Mouse (Mus musculus): ENCODE data around the gene Agbl2. TPM values are rescaled to one million over a fixed set of nuclear protein-coding genes. Genes with fewer than 3 reads are reported as not detected.
"Not testable (repeated sequence)": the region's sequence is repeated elsewhere in the genome, so short reads cannot be mapped to it uniquely, and the experiment has no call there.

Gene Agbl2
- polyA plus RNA-seq, 1 experiment from 2014 or later = 1.3 TPM

DNA sequence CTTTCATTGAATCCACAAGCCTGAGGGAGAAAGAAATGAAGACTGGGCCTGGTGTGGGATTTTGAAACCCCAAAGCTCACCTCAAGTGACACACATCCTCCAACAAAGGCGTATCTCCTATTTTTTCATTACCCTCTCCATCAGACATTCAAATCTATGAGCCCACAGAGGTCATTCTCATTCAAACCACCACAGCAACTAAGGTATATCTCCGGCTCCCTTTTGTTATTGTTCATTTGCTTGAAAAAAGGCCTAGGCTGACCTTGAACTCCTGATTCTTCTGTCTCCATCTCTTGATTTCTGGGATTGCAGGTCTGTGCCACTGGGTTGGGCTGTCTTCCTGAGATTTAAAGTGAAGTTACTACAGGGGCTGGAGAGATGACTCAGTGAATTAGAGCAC is 40.5 kb downstream of the Agbl2 start:
- Histone ChIP-seq H3K9me3 (ENCODE audit: control insufficient read depth, low read length) (no peaks in the 10 kb centered on the region), H3K36me3 (ENCODE audit: control insufficient read depth, insufficient read depth, low read length) (no peaks in the 10 kb centered on the region), H3K9ac (ENCODE audit: low read depth, low read length) (no peak overlapping the region), H3K4me2 (replicated peaks; ENCODE audit: low read depth, low read length) (no peak overlapping the region), H3K4me3 (ENCODE audit: low read depth, low read length) (no peak overlapping the region), H3K27me3 (ENCODE audit: control insufficient read depth, insufficient read depth, low read length) (no peaks in the 10 kb centered on the region), H3K4me1 (replicated peaks; ENCODE audit: control insufficient read depth, insufficient read depth, low read length) (no peaks in the 10 kb centered on the region), H3K27ac (ENCODE audit: low read depth, low read length) (no peak overlapping the region)
- DNase-seq (ENCODE audit: low spot score) (no peak), ATAC-seq (ENCODE audit: low FRiP score) (no peak)
- WGBS = 89% methylated on average over 2 of the region's 2 CpGs

DNA sequence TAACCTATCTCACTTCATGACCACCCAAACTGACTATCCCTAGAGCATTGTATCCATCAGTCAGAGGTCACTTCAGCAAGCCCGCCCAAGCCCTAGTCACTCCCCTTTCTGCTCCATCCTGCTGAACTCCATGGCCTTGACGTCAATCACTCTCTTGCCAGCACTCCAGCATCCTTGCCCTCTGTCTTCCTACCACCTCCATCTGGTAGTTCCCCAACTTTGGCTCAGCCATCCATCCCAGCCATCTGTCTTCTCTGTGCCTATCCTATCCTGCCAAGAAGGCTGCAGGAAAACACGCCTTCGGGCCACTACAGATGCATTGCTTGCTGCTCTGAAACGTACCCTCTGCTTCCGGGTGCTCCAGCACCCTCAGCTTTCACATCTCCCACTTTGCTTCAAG is 41.3 kb downstream of the Agbl2 start:
- Histone ChIP-seq H3K27me3 (ENCODE audit: control insufficient read depth, insufficient read depth, low read length) (no peaks in the 10 kb centered on the region), H3K36me3 (ENCODE audit: control insufficient read depth, insufficient read depth, low read length) (no peaks in the 10 kb centered on the region), H3K9me3 (ENCODE audit: control insufficient read depth, low read length) (no peaks in the 10 kb centered on the region), H3K4me3 (ENCODE audit: low read depth, low read length) (no peak overlapping the region), H3K27ac (ENCODE audit: low read depth, low read length) (no peak overlapping the region), H3K4me2 (replicated peaks; ENCODE audit: low read depth, low read length) (no peak overlapping the region), H3K4me1 (replicated peaks; ENCODE audit: control insufficient read depth, insufficient read depth, low read length) (no peaks in the 10 kb centered on the region), H3K9ac (ENCODE audit: low read depth, low read length) (no peak overlapping the region)
- DNase-seq (ENCODE audit: low spot score) = no peak
- 84% methylated on average over 6 of the region's 6 CpGs for WGBS
- ATAC-seq (ENCODE audit: low FRiP score) = no peak

DNA sequence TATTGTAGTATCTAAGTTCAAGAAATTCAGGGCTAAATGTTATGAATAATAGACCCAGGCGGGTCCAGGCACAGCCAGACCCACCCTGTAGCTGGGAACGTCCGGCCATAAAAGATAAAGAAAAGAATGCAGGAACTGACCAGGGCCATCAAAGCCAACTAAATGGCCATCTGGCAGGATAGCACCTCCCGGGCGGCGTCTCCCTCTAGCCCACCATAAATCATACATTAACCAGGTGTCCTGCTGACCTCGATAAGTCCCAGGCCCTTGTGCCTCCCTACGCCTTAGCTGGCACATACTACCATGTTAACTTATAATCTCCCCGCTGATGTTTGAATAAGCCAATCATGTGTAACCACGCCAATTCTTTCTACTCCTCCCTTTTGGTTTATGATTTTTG is 42.0 kb downstream of the Agbl2 start:
- not testable (repeated sequence) for H3K4me2 ChIP-seq (replicated peaks; ENCODE audit: low read depth, low read length); H3K9ac ChIP-seq (ENCODE audit: low read depth, low read length); H3K36me3 ChIP-seq (ENCODE audit: control insufficient read depth, insufficient read depth, low read length); DNase-seq (ENCODE audit: low spot score); H3K27ac ChIP-seq (ENCODE audit: low read depth, low read length); ATAC-seq (ENCODE audit: low FRiP score); H3K4me1 ChIP-seq (replicated peaks; ENCODE audit: control insufficient read depth, insufficient read depth, low read length); H3K9me3 ChIP-seq (ENCODE audit: control insufficient read depth, low read length); H3K4me3 ChIP-seq (ENCODE audit: low read depth, low read length); H3K27me3 ChIP-seq (ENCODE audit: control insufficient read depth, insufficient read depth, low read length)
- 89% methylated on average over 10 of the region's 10 CpGs for WGBS

DNA sequence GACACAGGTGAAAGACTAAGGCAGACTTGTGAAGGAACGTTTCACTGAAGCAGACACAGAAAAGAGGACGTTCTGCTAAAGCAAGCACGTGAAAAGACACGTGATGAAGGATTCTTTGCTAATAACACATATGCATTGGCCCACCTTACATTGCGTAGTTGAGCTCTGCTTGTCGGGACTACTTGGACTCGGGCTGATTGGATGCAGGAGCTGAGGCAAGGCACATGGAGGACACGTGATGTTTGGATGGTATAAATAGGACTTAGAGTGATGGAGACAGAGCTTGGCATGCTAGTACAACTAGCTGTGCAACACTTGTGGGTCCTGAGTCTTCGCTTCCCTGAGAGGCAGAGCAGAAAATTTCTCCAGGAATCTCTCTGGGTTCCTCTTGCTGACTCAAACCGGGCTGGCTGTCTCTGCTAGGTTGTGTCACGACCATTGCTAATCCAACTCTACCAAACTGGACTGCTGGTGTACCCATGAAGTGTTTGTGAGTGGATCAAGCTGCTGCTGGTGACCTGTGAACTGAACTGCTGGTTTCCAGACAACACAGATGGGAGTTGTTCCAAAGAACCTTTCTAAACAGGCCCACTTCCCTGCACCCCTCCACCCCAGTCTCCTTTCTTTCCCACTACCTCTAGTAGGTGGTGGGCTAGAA is 43.1 kb downstream of the Agbl2 start:
- no peak overlapping the region for H3K4me2 ChIP-seq (replicated peaks; ENCODE audit: low read depth, low read length)
- no peaks in the 10 kb centered on the region for H3K27me3 ChIP-seq (ENCODE audit: control insufficient read depth, insufficient read depth, low read length)
- H3K36me3 ChIP-seq (ENCODE audit: control insufficient read depth, insufficient read depth, low read length) = no peaks in the 10 kb centered on the region
- no peak overlapping the region for H3K27ac ChIP-seq (ENCODE audit: low read depth, low read length)
- WGBS = 87% methylated on average over 11 of the region's 11 CpGs
- no peaks in the 10 kb centered on the region for H3K9me3 ChIP-seq (ENCODE audit: control insufficient read depth, low read length)
- H3K4me3 ChIP-seq (ENCODE audit: low read depth, low read length) = no peak overlapping the region
- H3K9ac ChIP-seq (ENCODE audit: low read depth, low read length) = no peak overlapping the region
- ATAC-seq (ENCODE audit: low FRiP score) = no peak
- DNase-seq (ENCODE audit: low spot score) = no peak
- H3K4me1 ChIP-seq (replicated peaks; ENCODE audit: control insufficient read depth, insufficient read depth, low read length) = no peaks in the 10 kb centered on the region

DNA sequence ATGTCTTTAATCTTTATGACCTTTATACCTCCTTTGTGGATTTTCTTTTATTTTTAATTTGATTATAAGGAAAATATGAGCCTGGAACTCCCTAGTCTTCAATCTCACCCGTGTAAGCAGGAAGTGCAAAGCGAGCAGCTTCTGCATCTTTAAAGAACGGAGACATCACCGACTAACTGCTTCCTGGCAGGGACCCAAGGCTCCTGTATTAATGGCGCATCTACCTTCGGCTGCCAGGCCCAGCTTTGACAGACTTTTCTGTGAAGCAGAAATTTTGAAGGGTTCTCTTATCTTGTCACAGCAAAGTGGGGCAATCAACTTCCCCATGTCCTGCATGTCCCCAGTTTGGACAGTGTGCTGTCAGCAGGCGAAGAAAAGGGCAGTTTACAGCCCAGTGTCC is 46.2 kb downstream of the Agbl2 start:
- H3K4me3 ChIP-seq (ENCODE audit: low read depth, low read length) = no peak overlapping the region
- ATAC-seq (ENCODE audit: low FRiP score) (no peak), DNase-seq (ENCODE audit: low spot score) (no peak)
- no peaks in the 10 kb centered on the region; the same call in 1 of the 2 replicates for H3K27me3 ChIP-seq (ENCODE audit: control insufficient read depth, insufficient read depth, low read length)
- no peaks in the 10 kb centered on the region for H3K9me3 ChIP-seq (ENCODE audit: control insufficient read depth, low read length)
- no peak overlapping the region for H3K27ac ChIP-seq (ENCODE audit: low read depth, low read length)
- no peak overlapping the region for H3K9ac ChIP-seq (ENCODE audit: low read depth, low read length)
- WGBS = 76% methylated on average over 7 of the region's 7 CpGs
- H3K4me2 ChIP-seq (replicated peaks; ENCODE audit: low read depth, low read length) = no peak overlapping the region
- H3K4me1 ChIP-seq (replicated peaks; ENCODE audit: control insufficient read depth, insufficient read depth, low read length) = no peaks in the 10 kb centered on the region
- H3K36me3 ChIP-seq (ENCODE audit: control insufficient read depth, insufficient read depth, low read length) = no peaks in the 10 kb centered on the region

DNA sequence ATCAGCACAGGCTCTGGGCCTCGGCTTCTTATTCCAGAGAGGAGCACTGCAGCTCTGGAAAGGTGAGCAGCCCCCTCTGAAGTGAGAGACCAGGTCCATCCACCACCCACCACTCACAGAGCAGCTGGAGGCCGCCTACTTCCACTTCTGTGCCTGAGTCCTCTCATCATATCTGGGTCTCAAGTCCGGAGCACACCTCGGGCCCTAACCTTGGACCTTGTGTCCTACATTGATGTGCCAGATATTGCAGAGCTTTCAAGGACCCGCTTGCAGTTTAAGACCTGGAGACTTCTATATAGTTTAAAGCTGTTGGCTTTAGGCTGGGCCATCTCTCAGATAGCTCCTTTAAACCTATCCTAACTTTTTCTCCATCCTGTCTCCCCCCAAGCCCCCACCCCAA is 51.0 kb downstream of the Agbl2 start:
- Histone ChIP-seq H3K27ac (ENCODE audit: low read depth, low read length) (no peak overlapping the region), H3K27me3 (ENCODE audit: control insufficient read depth, insufficient read depth, low read length) (no peaks in the 10 kb centered on the region; the same call in 1 of the 2 replicates), H3K4me2 (replicated peaks; ENCODE audit: low read depth, low read length) (no peak overlapping the region), H3K9ac (ENCODE audit: low read depth, low read length) (no peak overlapping the region), H3K4me3 (ENCODE audit: low read depth, low read length) (no peak overlapping the region), H3K9me3 (ENCODE audit: control insufficient read depth, low read length) (no peaks in the 10 kb centered on the region), H3K4me1 (replicated peaks; ENCODE audit: control insufficient read depth, insufficient read depth, low read length) (no peaks in the 10 kb centered on the region), H3K36me3 (ENCODE audit: control insufficient read depth, insufficient read depth, low read length) (no peaks in the 10 kb centered on the region)
- 82% methylated on average over 5 of the region's 5 CpGs for WGBS
- DNase-seq (ENCODE audit: low spot score) = no peak
- no peak for ATAC-seq (ENCODE audit: low FRiP score)

DNA sequence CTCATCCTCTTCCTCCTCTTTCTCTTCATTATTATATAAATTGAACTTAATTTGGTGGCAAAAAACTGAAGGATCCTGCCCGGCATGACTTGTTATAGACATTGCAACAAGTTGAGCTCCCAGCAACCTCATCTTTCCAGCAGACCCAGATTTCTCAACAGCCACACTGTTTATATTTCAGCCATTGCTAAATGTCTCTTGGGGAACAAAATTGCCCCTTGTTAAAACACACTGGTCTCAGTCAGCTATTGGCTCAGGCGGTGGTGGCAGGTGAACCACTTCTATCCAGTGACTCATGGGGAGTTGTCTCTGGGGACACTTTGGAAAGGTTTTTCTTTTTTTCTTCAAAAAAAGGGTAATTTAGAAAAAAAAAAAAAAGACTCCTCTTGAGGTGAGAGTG is 56.1 kb downstream of the Agbl2 start:
- Histone ChIP-seq H3K36me3 (ENCODE audit: control insufficient read depth, insufficient read depth, low read length) (no peaks in the 10 kb centered on the region), H3K9ac (ENCODE audit: low read depth, low read length) (no peak overlapping the region), H3K27ac (ENCODE audit: low read depth, low read length) (no peak overlapping the region), H3K27me3 (ENCODE audit: control insufficient read depth, insufficient read depth, low read length) (no peaks in the 10 kb centered on the region; the same call in 1 of the 2 replicates), H3K9me3 (ENCODE audit: control insufficient read depth, low read length) (no peaks in the 10 kb centered on the region), H3K4me1 (replicated peaks; ENCODE audit: control insufficient read depth, insufficient read depth, low read length) (no peaks in the 10 kb centered on the region), H3K4me2 (replicated peaks; ENCODE audit: low read depth, low read length) (no peak overlapping the region), H3K4me3 (ENCODE audit: low read depth, low read length) (no peak overlapping the region)
- DNase-seq (ENCODE audit: low spot score) (no peak), ATAC-seq (ENCODE audit: low FRiP score) (no peak)
- 92% methylated on average over 2 of the region's 2 CpGs for WGBS

DNA sequence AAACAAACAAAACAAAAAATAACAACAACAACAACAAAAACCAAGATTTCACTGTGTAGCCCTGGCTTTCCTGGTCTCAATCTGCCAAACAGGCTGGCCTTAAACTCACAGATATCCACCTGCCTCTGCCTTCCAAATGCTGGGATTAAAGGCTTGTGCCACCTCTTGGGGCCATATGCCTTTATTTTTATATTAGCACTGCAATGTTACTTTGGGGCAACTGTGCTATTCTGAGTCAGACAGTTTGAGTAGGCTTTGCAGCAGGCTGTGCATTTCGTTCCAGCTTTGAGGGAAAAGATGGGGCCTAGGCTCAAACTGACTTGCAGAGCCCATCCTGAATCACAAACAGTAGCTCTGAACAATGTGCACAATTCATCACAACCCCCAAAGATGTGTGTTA is 61.1 kb downstream of the Agbl2 start:
- H3K4me1 ChIP-seq (replicated peaks; ENCODE audit: control insufficient read depth, insufficient read depth, low read length) = no peaks in the 10 kb centered on the region; the same call in 1 of the 2 replicates
- H3K9ac ChIP-seq (ENCODE audit: low read depth, low read length) = no peak overlapping the region
- H3K36me3 ChIP-seq (ENCODE audit: control insufficient read depth, insufficient read depth, low read length) = no peaks in the 10 kb centered on the region
- no peak overlapping the region for H3K4me2 ChIP-seq (replicated peaks; ENCODE audit: low read depth, low read length)
- no peak overlapping the region for H3K4me3 ChIP-seq (ENCODE audit: low read depth, low read length)
- no peaks in the 10 kb centered on the region for H3K27me3 ChIP-seq (ENCODE audit: control insufficient read depth, insufficient read depth, low read length)
- no peaks in the 10 kb centered on the region for H3K9me3 ChIP-seq (ENCODE audit: control insufficient read depth, low read length)
- 67% methylated on average over 1 of the region's 1 CpGs for WGBS
- DNase-seq (ENCODE audit: low spot score) = no peak
- no peak for ATAC-seq (ENCODE audit: low FRiP score)
- no peak overlapping the region for H3K27ac ChIP-seq (ENCODE audit: low read depth, low read length)

DNA sequence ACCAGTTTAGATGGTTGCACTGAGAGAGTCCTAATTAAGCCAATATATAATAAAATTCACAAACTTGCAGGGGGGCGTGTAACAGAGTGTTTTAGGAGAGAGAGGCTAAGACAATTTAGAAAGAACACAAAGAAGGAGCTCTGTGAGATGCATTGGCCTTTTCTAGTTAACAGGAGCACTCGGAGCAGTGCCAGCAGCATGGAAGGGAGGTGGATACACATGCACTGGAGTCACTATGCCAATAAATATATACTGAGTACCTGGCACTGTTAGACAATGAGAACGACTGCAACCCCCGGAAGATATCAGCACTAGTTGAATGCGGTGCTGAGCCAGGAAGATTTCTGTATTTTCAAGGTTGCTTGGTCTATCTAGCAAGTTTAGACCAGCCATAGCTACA is 61.7 kb downstream of the Agbl2 start:
- no peaks in the 10 kb centered on the region for H3K9me3 ChIP-seq (ENCODE audit: control insufficient read depth, low read length)
- no peak overlapping the region for H3K9ac ChIP-seq (ENCODE audit: low read depth, low read length)
- no peaks in the 10 kb centered on the region for H3K36me3 ChIP-seq (ENCODE audit: control insufficient read depth, insufficient read depth, low read length)
- H3K27me3 ChIP-seq (ENCODE audit: control insufficient read depth, insufficient read depth, low read length) = no peaks in the 10 kb centered on the region
- H3K4me2 ChIP-seq (replicated peaks; ENCODE audit: low read depth, low read length) = no peak overlapping the region
- DNase-seq (ENCODE audit: low spot score) = no peak
- WGBS = 75% methylated on average over 5 of the region's 5 CpGs
- H3K27ac ChIP-seq (ENCODE audit: low read depth, low read length) = no peak overlapping the region
- ATAC-seq (ENCODE audit: low FRiP score) = no peak
- no peak overlapping the region for H3K4me3 ChIP-seq (ENCODE audit: low read depth, low read length)
- no peaks in the 10 kb centered on the region; the same call in 1 of the 2 replicates for H3K4me1 ChIP-seq (replicated peaks; ENCODE audit: control insufficient read depth, insufficient read depth, low read length)

Measured in hindbrain, embryonic 11.5 days (tissue).